Mouse (Mus musculus): ENCODE data around the gene Zfp568. TPM values are rescaled to one million over a fixed set of nuclear protein-coding genes. Genes with fewer than 3 reads are reported as not detected.
A peak's percentile ranks its signal among the peaks of the same experiment; 100 is the strongest.

The Zfp568 gene
- polyA plus RNA-seq, 1 experiment from 2014 or later: 25.2 TPM

GRCm38 (mm10) chr7:30044354-30044753 lies 60.6 kb downstream of the Zfp568 start:
- Histone ChIP-seq H3K36me3 (ENCODE audit: control insufficient read depth, insufficient read depth, low read length) (no peaks in the 10 kb centered on the region), H3K9me3 (ENCODE audit: control insufficient read depth, low read length) (no peaks in the 10 kb centered on the region), H3K4me2 (ENCODE audit: low read depth, severe bottlenecking) (no peak overlapping the region), H3K4me1 (ENCODE audit: control insufficient read depth, insufficient read depth, low read length) (no peaks in the 10 kb centered on the region), H3K4me3 (ENCODE audit: low read depth, low read length) (no peak overlapping the region), H3K27me3 (ENCODE audit: control insufficient read depth, insufficient read depth, low read length) (no peaks in the 10 kb centered on the region), H3K9ac (ENCODE audit: low read length) (no peak overlapping the region), H3K27ac (replicated peaks; ENCODE audit: low read depth, low read length) (no peak overlapping the region)
- WGBS: 61% methylated on average over 9 of the region's 9 CpGs
- DNase-seq (ENCODE audit: low spot score) (no peak), ATAC-seq (ENCODE audit: insufficient number of reproducible peaks, low FRiP score, low TSS enrichment, low read depth) (no peak)

GRCm38 (mm10) chr7:30048126-30048525 lies 64.4 kb downstream of the Zfp568 start:
- Histone ChIP-seq H3K9ac (ENCODE audit: low read length) (no peak overlapping the region), H3K4me3 (ENCODE audit: low read depth, low read length) (no peak overlapping the region), H3K36me3 (ENCODE audit: control insufficient read depth, insufficient read depth, low read length) (no peaks in the 10 kb centered on the region), H3K4me1 (ENCODE audit: control insufficient read depth, insufficient read depth, low read length) (0 out of 2 replicates have a peak, but pooled peaks cover 3% of the 10 kb centered on the region), H3K4me2 (ENCODE audit: low read depth, severe bottlenecking) (no peak overlapping the region), H3K27ac (replicated peaks; ENCODE audit: low read depth, low read length) (no peak overlapping the region), H3K9me3 (ENCODE audit: control insufficient read depth, low read length) (no peaks in the 10 kb centered on the region), H3K27me3 (ENCODE audit: control insufficient read depth, insufficient read depth, low read length) (no peaks in the 10 kb centered on the region)
- 97% methylated on average over 4 of the region's 4 CpGs for WGBS
- ATAC-seq (ENCODE audit: insufficient number of reproducible peaks, low FRiP score, low TSS enrichment, low read depth): no peak
- no peak for DNase-seq (ENCODE audit: low spot score)

- Histone ChIP-seq H3K36me3 (ENCODE audit: control insufficient read depth, insufficient read depth, low read length) (no peaks in the 10 kb centered on the region), H3K27ac (replicated peaks; ENCODE audit: low read depth, low read length) (no peak within 1 kb of the TSS; the same call in 1 of the 2 replicates), H3K9me3 (ENCODE audit: control insufficient read depth, low read length) (no peaks in the 10 kb centered on the region), H3K9ac (ENCODE audit: low read length) (peak within 1 kb of the TSS; percentile 73), H3K27me3 (ENCODE audit: control insufficient read depth, insufficient read depth, low read length) (no peaks in the 10 kb centered on the region), H3K4me1 (ENCODE audit: control insufficient read depth, insufficient read depth, low read length) (0 out of 2 replicates have a peak, but pooled peaks cover 3% of the 10 kb centered on the region), H3K4me2 (ENCODE audit: low read depth, severe bottlenecking) (peak within 1 kb of the TSS; percentile 68), H3K4me3 (ENCODE audit: low read depth, low read length) (peak within 1 kb of the TSS; percentile 83)
- peak; percentile 92 for DNase-seq (ENCODE audit: low spot score)
- WGBS: under 1% methylated on average over 40 of the region's 40 CpGs
- peak; percentile 96 for ATAC-seq (ENCODE audit: insufficient number of reproducible peaks, low FRiP score, low TSS enrichment, low read depth)
These were observed 67.3 kb downstream of the Zfp568 start, which contains the start of gene Zfp14 for GRCm38 (mm10) chr7:30050882-30051548. TSS of gene Zfp14 (minus strand) at chr7:30051380.

GRCm38 (mm10) chr7:30053591-30053990 lies 69.8 kb downstream of the Zfp568 start:
- Histone ChIP-seq H3K9me3 (ENCODE audit: control insufficient read depth, low read length) (no peaks in the 10 kb centered on the region), H3K36me3 (ENCODE audit: control insufficient read depth, insufficient read depth, low read length) (peaks cover 4% of the 10 kb centered on the region; the same call in 1 of the 2 replicates), H3K27me3 (ENCODE audit: control insufficient read depth, insufficient read depth, low read length) (no peaks in the 10 kb centered on the region), H3K4me2 (ENCODE audit: low read depth, severe bottlenecking) (no peak overlapping the region), H3K9ac (ENCODE audit: low read length) (no peak overlapping the region), H3K4me1 (ENCODE audit: control insufficient read depth, insufficient read depth, low read length) (0 out of 2 replicates have a peak, but pooled peaks cover 3% of the 10 kb centered on the region), H3K27ac (replicated peaks; ENCODE audit: low read depth, low read length) (no peak overlapping the region), H3K4me3 (ENCODE audit: low read depth, low read length) (no peak overlapping the region)
- 4% methylated on average over 3 of the region's 3 CpGs for WGBS
- ATAC-seq (ENCODE audit: insufficient number of reproducible peaks, low FRiP score, low TSS enrichment, low read depth) (no peak), DNase-seq (ENCODE audit: low spot score) (peak; percentile 36)

- no peak for DNase-seq (ENCODE audit: low spot score)
- no peaks in the 10 kb centered on the region for H3K9me3 ChIP-seq (ENCODE audit: control insufficient read depth, low read length)
- H3K27ac ChIP-seq (replicated peaks; ENCODE audit: low read depth, low read length): no peak overlapping the region
- H3K4me1 ChIP-seq (ENCODE audit: control insufficient read depth, insufficient read depth, low read length): no peaks in the 10 kb centered on the region
- H3K4me3 ChIP-seq (ENCODE audit: low read depth, low read length): no peak overlapping the region
- H3K9ac ChIP-seq (ENCODE audit: low read length): no peak overlapping the region
- 82% methylated on average over 6 of the region's 6 CpGs for WGBS
- peaks cover 7% of the 10 kb centered on the region; the same call in 1 of the 2 replicates for H3K36me3 ChIP-seq (ENCODE audit: control insufficient read depth, insufficient read depth, low read length)
- no peak for ATAC-seq (ENCODE audit: insufficient number of reproducible peaks, low FRiP score, low TSS enrichment, low read depth)
- no peak overlapping the region for H3K4me2 ChIP-seq (ENCODE audit: low read depth, severe bottlenecking)
- H3K27me3 ChIP-seq (ENCODE audit: control insufficient read depth, insufficient read depth, low read length): no peaks in the 10 kb centered on the region
These were observed 76.6 kb downstream of the Zfp568 start for GRCm38 (mm10) chr7:30060341-30060740.

- no peak overlapping the region for H3K27ac ChIP-seq (replicated peaks; ENCODE audit: low read depth, low read length)
- DNase-seq (ENCODE audit: low spot score) (peak; percentile 44), ATAC-seq (ENCODE audit: insufficient number of reproducible peaks, low FRiP score, low TSS enrichment, low read depth) (no peak)
- H3K36me3 ChIP-seq (ENCODE audit: control insufficient read depth, insufficient read depth, low read length): peaks cover 8% of the 10 kb centered on the region; the same call in 1 of the 2 replicates
- no peak overlapping the region for H3K9ac ChIP-seq (ENCODE audit: low read length)
- WGBS: 90% methylated on average over 5 of the region's 5 CpGs
- H3K4me3 ChIP-seq (ENCODE audit: low read depth, low read length): no peak overlapping the region
- H3K4me2 ChIP-seq (ENCODE audit: low read depth, severe bottlenecking): no peak overlapping the region
- H3K4me1 ChIP-seq (ENCODE audit: control insufficient read depth, insufficient read depth, low read length): no peaks in the 10 kb centered on the region
- no peaks in the 10 kb centered on the region for H3K27me3 ChIP-seq (ENCODE audit: control insufficient read depth, insufficient read depth, low read length)
- H3K9me3 ChIP-seq (ENCODE audit: control insufficient read depth, low read length): no peaks in the 10 kb centered on the region
These were observed 78.7 kb downstream of the Zfp568 start for GRCm38 (mm10) chr7:30062478-30062877.

- H3K9ac ChIP-seq (ENCODE audit: low read length): no peak overlapping the region
- H3K4me3 ChIP-seq (ENCODE audit: low read depth, low read length): no peak overlapping the region
- peaks cover 5% of the 10 kb centered on the region; the same call in 1 of the 2 replicates for H3K36me3 ChIP-seq (ENCODE audit: control insufficient read depth, insufficient read depth, low read length)
- H3K4me2 ChIP-seq (ENCODE audit: low read depth, severe bottlenecking): no peak overlapping the region
- H3K27me3 ChIP-seq (ENCODE audit: control insufficient read depth, insufficient read depth, low read length): no peaks in the 10 kb centered on the region
- WGBS: 82% methylated on average over 5 of the region's 5 CpGs
- no peaks in the 10 kb centered on the region for H3K4me1 ChIP-seq (ENCODE audit: control insufficient read depth, insufficient read depth, low read length)
- no peaks in the 10 kb centered on the region for H3K9me3 ChIP-seq (ENCODE audit: control insufficient read depth, low read length)
- H3K27ac ChIP-seq (replicated peaks; ENCODE audit: low read depth, low read length): no peak overlapping the region
- ATAC-seq (ENCODE audit: insufficient number of reproducible peaks, low FRiP score, low TSS enrichment, low read depth) (no peak), DNase-seq (ENCODE audit: low spot score) (no peak)
These were observed 80.9 kb downstream of the Zfp568 start for GRCm38 (mm10) chr7:30064622-30065021.

GRCm38 (mm10) chr7:30072146-30073028 lies 88.6 kb downstream of the Zfp568 start, which contains the start of gene Zfp82:
TSS of gene Zfp82 (minus strand) at chr7:30072900.
- H3K27me3 ChIP-seq (ENCODE audit: control insufficient read depth, insufficient read depth, low read length): no peaks in the 10 kb centered on the region
- peak; percentile 88 for ATAC-seq (ENCODE audit: insufficient number of reproducible peaks, low FRiP score, low TSS enrichment, low read depth)
- no peaks in the 10 kb centered on the region for H3K9me3 ChIP-seq (ENCODE audit: control insufficient read depth, low read length)
- H3K27ac ChIP-seq (replicated peaks; ENCODE audit: low read depth, low read length): no peak within 1 kb of the TSS
- under 1% methylated on average over 50 of the region's 50 CpGs for WGBS
- H3K36me3 ChIP-seq (ENCODE audit: control insufficient read depth, insufficient read depth, low read length): peaks cover 6% of the 10 kb centered on the region; the same call in 1 of the 2 replicates
- peak within 1 kb of the TSS; percentile 68 for H3K4me3 ChIP-seq (ENCODE audit: low read depth, low read length)
- peak; percentile 86 for DNase-seq (ENCODE audit: low spot score)
- peaks cover 3% of the 10 kb centered on the region; the same call in 1 of the 2 replicates for H3K4me1 ChIP-seq (ENCODE audit: control insufficient read depth, insufficient read depth, low read length)
- peak within 1 kb of the TSS; percentile 96 for H3K4me2 ChIP-seq (ENCODE audit: low read depth, severe bottlenecking)
- H3K9ac ChIP-seq (ENCODE audit: low read length): peak within 1 kb of the TSS; percentile 74

Measured in limb, embryonic 11.5 days (tissue).